Comparison of ENCODE assay signal across 18 mouse cellular contexts in genomic region chr8:64412488-64413188, GRCm38 (mm10).
DNase-seq lines count a peak whose midpoint lies in the region; ATAC-seq and TF ChIP-seq lines count a peak whose summit lies in the region.
"Had no signal": no experiment of that assay in that cellular context is flagged by ENCODE, and none has a peak within 500 bp of the region (broad histone marks: within the 10 kb centered on the region; RNA-seq: fewer than 3 reads in every experiment).

No protein-coding gene starts in this region.

- no peaks in the 10 kb centered on the region for H3K36me3 ChIP-seq in midbrain, embryonic 13.5 days
- no peaks in the 10 kb centered on the region for H3K36me3 ChIP-seq in midbrain, embryonic 10.5 days
- H3K36me3 ChIP-seq in forebrain, embryonic 16.5 days (ENCODE audit: control insufficient read depth, insufficient read depth) = no peaks in the 10 kb centered on the region
- no peaks in the 10 kb centered on the region for H3K36me3 ChIP-seq in midbrain, embryonic 16.5 days (ENCODE audit: control insufficient read depth, insufficient read depth, low read length)
- H3K36me3 ChIP-seq: embryonic facial prominence, embryonic 13.5 days; heart, embryonic 12.5 days; intestine, embryonic 15.5 days; kidney, embryonic 15.5 days had no signal

- no peaks in the 10 kb centered on the region for H3K9me3 ChIP-seq in midbrain, embryonic 13.5 days
- H3K9me3 ChIP-seq in midbrain, embryonic 10.5 days (replicated peaks) = no peaks in the 10 kb centered on the region
- no peaks in the 10 kb centered on the region for H3K9me3 ChIP-seq in forebrain, embryonic 16.5 days (ENCODE audit: control insufficient read depth, low read length)
- no peaks in the 10 kb centered on the region for H3K9me3 ChIP-seq in midbrain, embryonic 16.5 days (replicated peaks; ENCODE audit: control insufficient read depth, low read length, poor library complexity, severe bottlenecking)
- H3K9me3 ChIP-seq: embryonic facial prominence, embryonic 13.5 days; heart, embryonic 12.5 days; intestine, embryonic 15.5 days; kidney, embryonic 15.5 days had no signal

- no peak overlapping the region for H3K9ac ChIP-seq in midbrain, embryonic 13.5 days (replicated peaks)
- no peak overlapping the region for H3K9ac ChIP-seq in forebrain, embryonic 16.5 days (replicated peaks; ENCODE audit: low read depth, low read length)
- H3K9ac ChIP-seq in midbrain, embryonic 16.5 days (ENCODE audit: low read depth, low read length) = no peak overlapping the region
- H3K9ac ChIP-seq: embryonic facial prominence, embryonic 13.5 days; heart, embryonic 12.5 days; intestine, embryonic 15.5 days; kidney, embryonic 15.5 days; liver, embryonic 14.5 days had no signal

- ATAC-seq in midbrain, embryonic 13.5 days = peak; percentile 69
- ATAC-seq in forebrain, embryonic 16.5 days = peak; percentile 66; the same call in 1 of the 2 replicates
- ATAC-seq in midbrain, embryonic 16.5 days = peak; percentile 84
- ATAC-seq: intestine, embryonic 15.5 days had no signal

- peaks cover 3% of the 10 kb centered on the region; the same call in 1 of the 2 replicates for H3K27me3 ChIP-seq in midbrain, embryonic 13.5 days
- H3K27me3 ChIP-seq in midbrain, embryonic 10.5 days (ENCODE audit: low read depth, poor library complexity, severe bottlenecking) = no peaks in the 10 kb centered on the region; the same call in 1 of the 2 replicates
- H3K27me3 ChIP-seq in forebrain, embryonic 16.5 days (replicated peaks; ENCODE audit: control insufficient read depth, insufficient read depth, low read length) = no peaks in the 10 kb centered on the region
- H3K27me3 ChIP-seq in midbrain, embryonic 16.5 days (ENCODE audit: control insufficient read depth, insufficient read depth, low read depth, low read length) = no peaks in the 10 kb centered on the region
- no peaks in the 10 kb centered on the region for H3K27me3 ChIP-seq in cerebellum, adult 2 months (ENCODE audit: control insufficient read depth, insufficient read depth, low read length)
- H3K27me3 ChIP-seq: heart, embryonic 12.5 days; intestine, embryonic 15.5 days; kidney, embryonic 15.5 days had no signal

- TF ChIP-seq CTCF in cerebellum, adult 2 months (IDR thresholded peaks at IDR 0.05; ENCODE audit: borderline replicate concordance, insufficient read depth, low read depth, low read length) = no peak

- peak; percentile 27 for DNase-seq in left cerebral cortex, postnatal 4 days
- no peak for DNase-seq in left cerebral cortex, adult 8-10 months (ENCODE audit: low spot score in 2 of 2)
- DNase-seq in midbrain, embryonic 10.5 days (ENCODE audit: low spot score) = no peak
- no peak for DNase-seq in cerebellum, adult 2 months
- DNase-seq in testis, postnatal 10 days (ENCODE audit: low spot score) = no peak
- DNase-seq: cerebellum, adult 11 months; gastrocnemius, adult 2 months; layer of hippocampus, postnatal 36 days; thymus, adult 2 months had no signal

- no peak overlapping the region for H3K27ac ChIP-seq in midbrain, embryonic 13.5 days
- no peak overlapping the region for H3K27ac ChIP-seq in midbrain, embryonic 10.5 days (replicated peaks)
- H3K27ac ChIP-seq in forebrain, embryonic 16.5 days (ENCODE audit: low read length) = no peak overlapping the region
- no peak overlapping the region for H3K27ac ChIP-seq in midbrain, embryonic 16.5 days (ENCODE audit: low read length)
- H3K27ac ChIP-seq in cerebellum, adult 2 months (ENCODE audit: insufficient read depth, low read length) = no peak overlapping the region
- H3K27ac ChIP-seq: embryonic facial prominence, embryonic 13.5 days; gastrocnemius, adult 2 months; intestine, embryonic 15.5 days; kidney, embryonic 15.5 days; liver, embryonic 14.5 days had no signal

- no peak overlapping the region for H3K4me3 ChIP-seq in midbrain, embryonic 13.5 days (replicated peaks)
- H3K4me3 ChIP-seq in midbrain, embryonic 10.5 days = no peak overlapping the region
- H3K4me3 ChIP-seq in forebrain, embryonic 16.5 days (replicated peaks; ENCODE audit: low read length) = no peak overlapping the region
- no peak overlapping the region for H3K4me3 ChIP-seq in midbrain, embryonic 16.5 days (ENCODE audit: low read depth, low read length)
- no peak overlapping the region for H3K4me3 ChIP-seq in cerebellum, adult 2 months (replicated peaks; ENCODE audit: insufficient read depth, low read depth, low read length)
- H3K4me3 ChIP-seq: embryonic facial prominence, embryonic 13.5 days; gastrocnemius, adult 2 months; heart, embryonic 12.5 days; intestine, embryonic 15.5 days; kidney, embryonic 15.5 days; myocyte had no signal

- H3K4me1 ChIP-seq in midbrain, embryonic 13.5 days (replicated peaks) = 0 out of 2 replicates have a peak, but pooled peaks cover 8% of the 10 kb centered on the region
- H3K4me1 ChIP-seq in midbrain, embryonic 10.5 days = 0 out of 2 replicates have a peak, but pooled peaks cover 7% of the 10 kb centered on the region
- peaks cover 3% of the 10 kb centered on the region; the same call in 1 of the 2 replicates for H3K4me1 ChIP-seq in forebrain, embryonic 16.5 days (replicated peaks; ENCODE audit: control insufficient read depth, insufficient read depth, low read length)
- H3K4me1 ChIP-seq in midbrain, embryonic 16.5 days (ENCODE audit: control insufficient read depth, insufficient read depth, low read length) = no peaks in the 10 kb centered on the region
- H3K4me1 ChIP-seq in cerebellum, adult 2 months (ENCODE audit: control insufficient read depth, insufficient read depth, low read length) = no peaks in the 10 kb centered on the region
- H3K4me1 ChIP-seq: heart, embryonic 12.5 days; intestine, embryonic 15.5 days; kidney, embryonic 15.5 days had no signal

- H3K4me2 ChIP-seq in midbrain, embryonic 13.5 days (replicated peaks) = no peak overlapping the region
- no peak overlapping the region for H3K4me2 ChIP-seq in forebrain, embryonic 16.5 days (ENCODE audit: low read length)
- no peak overlapping the region for H3K4me2 ChIP-seq in midbrain, embryonic 16.5 days (ENCODE audit: low read length)
- H3K4me2 ChIP-seq: embryonic facial prominence, embryonic 13.5 days; heart, embryonic 12.5 days; intestine, embryonic 15.5 days; kidney, embryonic 15.5 days had no signal

- 45% methylated on average over 15 of the region's 15 CpGs for WGBS in midbrain, embryonic 13.5 days
- WGBS in midbrain, embryonic 10.5 days = 64% methylated on average over 15 of the region's 15 CpGs
- 27% methylated on average over 15 of the region's 15 CpGs for WGBS in forebrain, embryonic 16.5 days
- WGBS in midbrain, embryonic 16.5 days = 35% methylated on average over 15 of the region's 15 CpGs
- 54% methylated on average over 15 of the region's 15 CpGs for WGBS in cerebellum, adult 2 months

- intact Hi-C loops in left cerebral cortex, postnatal 4 days (cut with DNase I) = no loop called here

- no peak for TF ChIP-seq POLR2A in cerebellum, adult 2 months (IDR thresholded peaks at IDR 0.05; ENCODE audit: borderline replicate concordance, insufficient read depth, low read length)
